Mouse (Mus musculus) forebrain, embryonic 15.5 days (tissue): ENCODE measurements around the gene Glra4. TPM values are rescaled to one million over a fixed set of nuclear protein-coding genes. Genes with fewer than 3 reads are reported as not detected.
A peak's percentile ranks its signal among the peaks of the same experiment; 100 is the strongest.

Experiments
- ATAC-seq: fragments of 200-750 bp; cut with Nextera tagmentation; replicated peaks from 2 replicates; pipeline ENCODE4 v1.8.0; 2017; ENCODE audit warnings: mild to moderate bottlenecking, moderate TSS enrichment, moderate library complexity
- H3K27ac ChIP-seq: fragments of 300-500 bp; sonication (generic); replicated peaks from 2 replicates; pipeline ENCODE4 v1.5.1; 2015; ENCODE audit warnings: mild to moderate bottlenecking, inconsistent platforms
- H3K27me3 ChIP-seq: fragments of 300-500 bp; sonication (generic); 2 replicates; pipeline ENCODE4 v1.6.1; 2015; ENCODE audit warnings: inconsistent platforms
- H3K36me3 ChIP-seq: fragments of 300-500 bp; sonication (generic); 2 replicates; pipeline ENCODE4 v1.6.1; 2015; ENCODE audit warnings: mild to moderate bottlenecking, inconsistent platforms
- H3K4me1 ChIP-seq: fragments of 300-500 bp; sonication (generic); 2 replicates; pipeline ENCODE4 v1.6.1; 2015; ENCODE audit warnings: inconsistent platforms
- H3K4me2 ChIP-seq: fragments of 300-500 bp; sonication (generic); replicated peaks from 2 replicates; pipeline ENCODE4 v1.6.1; 2015; ENCODE audit warnings: mild to moderate bottlenecking, inconsistent platforms
- H3K4me3 ChIP-seq: fragments of 300-500 bp; sonication (generic); 2 replicates; pipeline ENCODE4 v1.5.1; 2015; ENCODE audit warnings: mild to moderate bottlenecking, inconsistent platforms
- H3K9ac ChIP-seq: fragments of 300-500 bp; sonication (generic); replicated peaks from 2 replicates; pipeline ENCODE4 v1.6.1; 2015; ENCODE audit warnings: mild to moderate bottlenecking, inconsistent platforms
- H3K9me3 ChIP-seq: fragments of 300-500 bp; sonication (generic); 2 replicates; pipeline ENCODE4 v1.6.1; 2016; ENCODE audit warnings: inconsistent platforms
- WGBS: fragments of 180-500 bp; shearing (Covaris S2); methylation state at CpG from one replicate; pipeline ENCODE4 v1.1.7; 2015; ENCODE audit warnings: mixed read lengths; 5-methylcytosine and 5-hydroxymethylcytosine counted together
- polyA plus RNA-seq: library from polyadenylated mRNA; unstranded; fragments of >200 nt; fragmentation: Nextera tagmentation; extraction: Ambion mirVana; gene quantifications from 2 replicates; pipeline ENCODE4 v1.2.1, GENCODE M21; 2015

Glra4 gene
- polyA plus RNA-seq, 1 experiment from 2014 or later: not detected

GRCm38 (mm10) chrX:136708782-136709181 is 71.2 kb downstream of the Glra4 start:
- Histone ChIP-seq H3K4me3 (peak overlapping the region; percentile 55), H3K4me1 (peaks cover 9% of the 10 kb centered on the region; the same call in 1 of the 2 replicates), H3K36me3 (no peaks in the 10 kb centered on the region), H3K4me2 (peak overlapping the region; percentile 55), H3K27ac (peak overlapping the region; percentile 92), H3K9me3 (no peaks in the 10 kb centered on the region), H3K27me3 (no peaks in the 10 kb centered on the region), H3K9ac (peak overlapping the region; percentile 66)
- WGBS: 29% methylated on average over 14 of the region's 14 CpGs
- peak; percentile 41 for ATAC-seq

- no peaks in the 10 kb centered on the region for H3K27me3 ChIP-seq
- no peaks in the 10 kb centered on the region for H3K36me3 ChIP-seq
- H3K27ac ChIP-seq: peak overlapping the region; percentile 92
- WGBS: 19% methylated on average over 18 of the region's 18 CpGs
- peak; percentile 94 for ATAC-seq
- peak overlapping the region; percentile 55 for H3K4me2 ChIP-seq
- H3K4me1 ChIP-seq: peaks cover 9% of the 10 kb centered on the region; the same call in 1 of the 2 replicates
- H3K9ac ChIP-seq: peak overlapping the region; percentile 66
- H3K9me3 ChIP-seq: no peaks in the 10 kb centered on the region
- H3K4me3 ChIP-seq: peak overlapping the region; percentile 55
Observed at GRCm38 (mm10) chrX:136708168-136708681, 71.7 kb downstream of the Glra4 start.

Other genes starting within 250 kb of the Glra4 start
- 0.17 and 0.25 TPM in 2 replicates for gene Kir3dl2, start 236.1 kb downstream of the Glra4 start, polyA plus RNA-seq
- 45.2 and 53.8 TPM in 2 replicates for gene Tceal3, start 189.3 kb downstream of the Glra4 start, polyA plus RNA-seq
- gene Tceal1, start 72.2 kb downstream of the Glra4 start, polyA plus RNA-seq: 19.3 and 20.2 TPM in 2 replicates
- gene Morf4l2, start 36.5 kb downstream of the Glra4 start, polyA plus RNA-seq: 552 and 561 TPM in 2 replicates
- gene Plp1, start 42.5 kb upstream of the Glra4 start, polyA plus RNA-seq: 10.3 and 12.6 TPM in 2 replicates
- gene Rab9b, start 88.6 kb upstream of the Glra4 start, polyA plus RNA-seq: 10.8 and 12.3 TPM in 2 replicates
- not detected in 2 replicates for gene H2bfm, start 147.2 kb upstream of the Glra4 start, polyA plus RNA-seq
- gene Tmsb15b2, start 195.4 kb upstream of the Glra4 start, polyA plus RNA-seq: 109 and 124 TPM in 2 replicates
- gene Tmsb15l, start 196.7 kb upstream of the Glra4 start, polyA plus RNA-seq: 11.1 and 12.5 TPM in 2 replicates
- gene Tmsb15b1, start 196.7 kb upstream of the Glra4 start, polyA plus RNA-seq: 56.2 and 56.3 TPM in 2 replicates
- gene Zcchc18, start 213.0 kb upstream of the Glra4 start, polyA plus RNA-seq: 284 and 313 TPM in 2 replicates